Mouse (Mus musculus) G1E (cell line): ENCODE measurements at regions not wholly inside any gene's neighbourhood (a gene's known extent, or its start where the extent isn't known, plus 50 kb on each side); places are given as distances from the start of the nearest gene placed in this dataset.

Experiments
- CTCF ChIP-seq: IDR thresholded peaks from 2 replicates; pipeline ENCODE4 v1.5.1; 2012; ENCODE audit warnings: low read depth, low read length, inconsistent platforms, mixed read lengths
- GATA1 ChIP-seq: IDR thresholded peaks from 2 replicates; pipeline ENCODE4 v1.6.1; 2012; ENCODE audit warnings: borderline replicate concordance, low read length, inconsistent platforms, mixed read lengths
- GATA2 ChIP-seq: IDR thresholded peaks from 2 replicates; pipeline ENCODE4 v1.6.1; 2012; ENCODE audit warnings: low read depth, low read length, inconsistent platforms, borderline replicate concordance
- POLR2AphosphoS5 ChIP-seq: IDR thresholded peaks from 2 replicates; pipeline ENCODE4 v1.6.1; 2012; ENCODE audit warnings: low read depth, low read length, inconsistent platforms; ENCODE audit not compliant: insufficient replicate concordance
- TAL1 ChIP-seq: conservative IDR thresholded peaks from 2 replicates; pipeline ENCODE4 v1.6.1; 2012; ENCODE audit warnings: low read depth, low read length, inconsistent platforms, mixed read lengths

DNA sequence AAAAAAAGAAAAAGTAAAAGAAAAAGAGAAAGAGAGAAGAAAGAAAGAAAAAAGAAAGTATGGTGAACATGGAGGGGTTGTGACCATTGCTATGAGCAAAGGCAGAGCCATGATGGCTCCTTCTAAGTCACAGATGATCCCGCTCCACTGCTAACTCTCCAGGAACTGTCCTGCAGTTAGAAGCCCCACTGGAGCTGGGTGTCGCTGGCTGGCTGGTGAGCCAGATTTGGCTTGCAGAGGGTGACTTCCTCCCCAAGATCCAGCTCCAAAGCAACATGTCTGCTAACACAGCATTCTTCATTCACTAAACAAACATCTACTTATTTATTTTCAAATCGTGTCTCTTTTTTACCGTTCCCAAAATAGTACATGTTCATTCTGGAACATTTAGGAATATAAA, 263.5 kb upstream of the 4930535I16Rik start:
- TF ChIP-seq CTCF: no peak
- no peak for TF ChIP-seq TAL1
- no peak for TF ChIP-seq GATA2
- no peak for TF ChIP-seq GATA1
- TF ChIP-seq POLR2AphosphoS5: no peak
